Mouse (Mus musculus): ENCODE data around the gene Trio. TPM values are rescaled to one million over a fixed set of nuclear protein-coding genes. Genes with fewer than 3 reads are reported as not detected.

Gene Trio
- total RNA-seq, 2 experiments from 2014 or later = 206 to 216 TPM

GRCm38 (mm10) chr15:27804447-27804846 lies 221.2 kb downstream of the Trio start:
- no peak for DNase-seq (ENCODE audit: low spot score in 2 of 2)

DNA sequence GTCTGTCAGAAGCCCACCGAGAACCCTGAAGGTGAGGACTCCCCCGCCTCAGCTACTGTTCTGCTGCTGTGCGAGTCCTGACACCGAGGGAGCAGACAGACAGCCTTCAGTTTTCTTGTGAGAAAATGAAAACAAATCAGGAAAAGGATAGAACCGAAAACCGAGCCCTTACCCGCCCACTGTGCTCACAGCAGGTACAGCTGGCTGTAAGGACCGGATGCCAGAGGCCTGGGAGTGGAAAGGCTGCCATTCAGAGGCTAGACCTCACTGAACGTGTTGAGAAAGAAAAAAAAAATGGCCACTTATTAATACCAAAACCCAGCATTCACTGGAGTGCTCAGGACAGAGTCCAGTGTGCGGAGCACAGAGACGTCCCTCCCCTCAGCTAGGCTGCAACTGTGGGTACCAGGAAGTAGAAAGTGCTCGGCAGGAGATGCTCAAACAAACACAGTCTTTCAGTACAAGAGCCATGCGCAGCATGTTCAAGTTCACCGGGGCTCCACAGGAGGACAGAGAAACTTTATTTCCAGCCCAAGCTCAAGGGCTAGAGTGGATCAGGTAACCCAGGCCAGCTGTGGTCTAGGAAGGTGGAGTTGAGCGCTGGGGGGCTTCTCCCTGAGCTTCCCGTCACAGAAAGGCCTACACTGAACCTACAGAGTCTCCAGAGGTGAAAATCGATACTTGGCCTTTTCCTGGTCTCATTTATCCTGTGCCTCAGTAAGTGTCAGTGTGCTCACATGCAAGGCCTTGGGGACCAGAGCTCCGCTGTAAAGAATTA lies 221.9 kb downstream of the Trio start:
- no peak for DNase-seq (ENCODE audit: low spot score in 2 of 2)

- DNase-seq (ENCODE audit: low spot score in 2 of 2) = no peak
Observed at GRCm38 (mm10) chr15:27802243-27802642, 223.4 kb downstream of the Trio start.

DNA sequence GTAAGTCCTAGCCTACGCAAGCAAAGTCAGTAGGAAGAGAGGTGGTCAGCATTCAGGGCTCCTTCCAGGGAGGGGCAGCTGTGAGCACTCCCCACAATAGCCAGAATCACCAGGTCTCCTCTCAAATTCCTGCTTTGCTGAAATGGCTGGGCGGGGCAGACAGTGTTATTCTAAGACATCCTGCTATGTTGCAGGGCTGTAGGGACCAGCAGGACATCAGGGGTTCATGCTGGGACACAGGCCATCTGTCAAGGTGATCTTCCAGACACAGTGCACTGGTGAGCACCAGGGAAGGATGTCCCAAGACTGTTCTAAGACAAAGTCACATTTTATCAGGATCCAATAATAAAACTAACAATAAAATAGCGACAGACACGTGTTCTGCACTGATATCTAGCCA lies 224.5 kb downstream of the Trio start:
- DNase-seq (ENCODE audit: low spot score in 2 of 2) = no peak

GRCm38 (mm10) chr15:27797480-27798155 lies 228.0 kb downstream of the Trio start:
- DNase-seq (ENCODE audit: low spot score in 2 of 2) = no peak

GRCm38 (mm10) chr15:27796868-27797222 lies 228.8 kb downstream of the Trio start:
- DNase-seq (ENCODE audit: low spot score in 2 of 2) = no peak

GRCm38 (mm10) chr15:27795942-27796867 lies 229.4 kb downstream of the Trio start:
- no peak for DNase-seq (ENCODE audit: low spot score in 2 of 2)

GRCm38 (mm10) chr15:27793284-27793683 lies 232.4 kb downstream of the Trio start:
- DNase-seq (ENCODE audit: low spot score in 2 of 2) = no peak

DNA sequence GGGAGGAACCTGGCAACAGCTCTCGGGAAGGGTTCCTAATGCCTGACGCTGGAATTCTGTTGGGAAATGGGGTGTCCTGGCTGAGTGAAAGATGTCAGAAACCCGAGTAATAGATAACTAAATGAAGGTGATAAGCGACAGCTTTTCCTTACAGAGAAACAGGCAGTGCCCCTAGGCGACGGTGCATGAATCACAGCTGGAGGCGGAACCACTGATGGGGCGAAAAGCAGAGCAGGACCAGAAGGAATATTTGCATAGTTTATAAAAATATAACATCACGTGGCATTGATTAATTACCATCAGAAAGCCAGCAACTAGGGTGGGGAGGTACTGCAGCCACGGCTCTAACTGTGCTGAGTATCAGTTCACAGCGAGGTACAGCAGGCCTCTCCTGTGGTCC lies 233.2 kb downstream of the Trio start:
- no peak for DNase-seq (ENCODE audit: low spot score in 2 of 2)

DNA sequence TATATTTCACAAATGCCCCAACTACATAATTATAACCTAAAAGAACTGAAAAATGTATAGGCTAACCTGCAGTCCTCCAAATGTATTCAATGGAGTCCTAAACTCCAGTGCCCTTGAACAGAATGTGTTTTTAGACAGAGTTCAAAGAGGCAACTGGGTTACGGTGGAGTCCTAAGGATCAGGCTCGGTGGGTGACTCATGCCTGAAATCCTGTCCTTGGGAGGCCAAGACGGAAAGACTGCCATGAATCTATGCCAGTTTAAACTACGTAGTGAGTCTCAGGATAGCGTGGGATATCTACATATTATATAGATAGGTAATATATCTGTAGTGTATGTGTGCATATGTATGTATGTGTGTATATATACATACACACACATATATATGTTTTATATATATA lies 234.5 kb downstream of the Trio start:
- DNase-seq (ENCODE audit: low spot score in 2 of 2) = no peak

GRCm38 (mm10) chr15:27790699-27791098 lies 234.9 kb downstream of the Trio start:
- no peak for DNase-seq (ENCODE audit: low spot score in 2 of 2)

- no peak for DNase-seq (ENCODE audit: low spot score in 2 of 2)
Observed at GRCm38 (mm10) chr15:27789325-27789724, 236.3 kb downstream of the Trio start.

DNA sequence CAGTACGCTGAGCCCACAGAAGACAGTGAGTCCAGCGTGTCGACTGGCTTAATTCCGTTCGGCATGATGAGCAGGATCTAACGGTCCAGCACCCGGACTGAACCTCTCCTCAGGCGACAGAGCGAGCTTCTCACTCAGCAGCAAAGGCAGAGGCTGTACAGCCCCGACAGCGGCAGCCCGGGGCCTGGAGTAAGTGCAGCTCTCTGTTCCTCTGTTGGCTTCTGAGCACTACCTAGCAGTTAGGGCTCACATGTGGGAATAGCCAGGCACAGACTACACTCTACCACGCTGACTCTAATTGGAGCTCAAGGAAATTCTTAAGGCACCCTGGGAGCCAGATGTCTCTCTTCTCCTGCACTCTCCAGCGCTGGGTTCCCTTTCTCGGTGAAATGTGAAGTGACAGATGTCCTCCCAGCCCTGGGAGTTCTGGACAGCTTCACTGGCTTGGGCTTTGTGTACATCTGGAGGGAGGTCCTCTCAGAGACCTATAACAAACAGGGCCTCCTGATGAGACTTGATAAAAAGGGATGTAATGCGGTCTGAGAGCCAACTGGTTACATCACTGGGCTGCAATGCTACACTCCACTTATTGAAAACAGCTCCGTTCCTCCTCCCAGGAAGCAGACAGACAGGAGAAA lies 237.4 kb downstream of the Trio start:
- no peak for DNase-seq (ENCODE audit: low spot score in 2 of 2)

GRCm38 (mm10) chr15:27787151-27787550 lies 238.5 kb downstream of the Trio start:
- DNase-seq (ENCODE audit: low spot score in 2 of 2) = no peak

GRCm38 (mm10) chr15:27786418-27786817 lies 239.2 kb downstream of the Trio start:
- no peak for DNase-seq (ENCODE audit: low spot score in 2 of 2)

GRCm38 (mm10) chr15:27785280-27786001 lies 240.2 kb downstream of the Trio start:
- no peak for DNase-seq (ENCODE audit: low spot score in 2 of 2)

DNA sequence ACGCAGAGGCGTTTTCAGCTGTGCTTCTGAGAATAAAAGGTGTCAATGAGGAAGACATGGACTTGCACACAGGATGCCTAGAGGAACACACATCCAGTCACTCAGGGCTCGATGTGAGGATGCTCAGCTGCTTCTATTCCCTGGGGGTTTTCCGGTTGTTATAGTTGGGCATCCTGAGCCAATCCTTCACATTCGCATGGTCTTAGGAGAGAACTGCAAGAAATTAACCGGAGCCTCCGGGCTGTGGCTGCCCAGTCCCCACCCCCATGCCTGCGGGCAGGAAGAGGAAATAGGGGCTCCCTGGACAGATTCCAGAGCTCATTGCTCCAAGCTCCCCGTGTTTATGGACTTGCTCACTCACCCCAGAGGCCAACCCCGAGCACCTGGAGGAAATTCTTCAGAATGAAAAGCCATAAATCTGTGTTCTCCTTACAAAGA lies 241.5 kb downstream of the Trio start:
- no peak for DNase-seq (ENCODE audit: low spot score in 2 of 2)

DNA sequence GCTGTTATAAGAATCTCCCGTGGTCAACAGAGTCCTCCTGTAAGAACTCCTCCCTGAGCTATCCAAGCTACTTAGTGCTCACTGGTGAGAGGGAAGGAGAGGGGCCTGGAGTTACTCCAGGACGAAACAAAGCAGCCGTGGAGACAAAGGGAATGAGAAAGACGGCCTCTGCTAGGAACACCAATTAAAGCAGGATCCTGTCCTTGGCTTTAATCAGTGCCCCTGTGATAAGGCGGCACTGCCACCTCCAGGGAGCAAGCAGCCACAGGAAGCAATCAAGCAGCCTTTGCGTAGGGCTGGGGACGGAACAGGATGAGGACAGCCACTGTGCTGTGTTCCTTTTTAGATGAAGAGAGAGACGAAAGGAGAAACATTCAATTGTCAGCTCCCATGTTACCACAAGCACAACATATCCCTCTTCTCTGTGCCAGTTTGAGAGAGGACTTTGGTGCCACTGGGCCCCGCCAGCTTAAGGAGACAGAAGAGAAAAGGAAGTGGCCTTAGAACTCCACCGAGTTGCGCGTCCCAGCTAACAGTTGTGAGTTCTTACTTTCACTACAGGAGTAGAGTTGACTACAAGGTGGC lies 242.0 kb downstream of the Trio start:
- no peak for DNase-seq (ENCODE audit: low spot score in 2 of 2)

GRCm38 (mm10) chr15:27783092-27783491 lies 242.6 kb downstream of the Trio start:
- no peak for DNase-seq (ENCODE audit: low spot score in 2 of 2)

DNA sequence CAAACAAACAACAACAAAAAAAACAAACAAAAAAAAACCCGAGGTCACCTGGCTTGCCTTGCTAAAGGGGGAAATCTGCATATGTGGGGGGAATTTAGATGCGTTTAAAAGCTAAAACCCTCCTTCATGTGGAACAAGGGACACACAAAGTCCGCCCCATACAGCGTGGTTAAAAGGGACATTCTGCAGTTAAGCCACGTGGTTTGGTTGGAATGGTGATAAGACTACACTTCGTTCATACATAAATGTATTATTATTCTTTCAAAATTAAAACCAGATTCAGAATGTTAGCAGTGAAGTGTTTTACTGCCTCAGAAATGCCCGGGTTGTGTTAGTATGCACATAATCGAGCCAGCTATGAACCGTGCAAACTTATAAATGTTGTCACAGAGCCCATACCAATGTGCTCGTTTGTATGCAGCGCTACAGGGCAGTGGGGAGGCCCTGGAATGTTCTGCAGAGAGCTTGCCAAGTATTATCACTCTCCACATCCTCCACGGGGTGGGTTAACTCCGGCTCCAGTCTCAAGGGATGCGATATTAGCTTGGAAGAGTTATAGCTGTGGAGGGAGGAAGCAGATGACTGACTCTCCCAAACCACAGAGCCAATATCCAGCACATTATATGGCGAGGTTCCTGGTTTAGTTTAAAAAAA lies 243.1 kb downstream of the Trio start:
- DNase-seq (ENCODE audit: low spot score in 2 of 2) = no peak
